Mouse (Mus musculus): ENCODE results near the gene Pid1.

- TF ChIP-seq EP300 (IDR thresholded peaks at IDR 0.05), result no peak
- no peak for TF ChIP-seq CTCF (IDR thresholded peaks at IDR 0.05)
These were observed 1.0 kb downstream of the Pid1 start for GRCm38 (mm10) chr1:84362709-84363617.

All from lung, postnatal 0 days (tissue).